Mouse (Mus musculus): ENCODE measurements around the gene Ube2t.

DNA sequence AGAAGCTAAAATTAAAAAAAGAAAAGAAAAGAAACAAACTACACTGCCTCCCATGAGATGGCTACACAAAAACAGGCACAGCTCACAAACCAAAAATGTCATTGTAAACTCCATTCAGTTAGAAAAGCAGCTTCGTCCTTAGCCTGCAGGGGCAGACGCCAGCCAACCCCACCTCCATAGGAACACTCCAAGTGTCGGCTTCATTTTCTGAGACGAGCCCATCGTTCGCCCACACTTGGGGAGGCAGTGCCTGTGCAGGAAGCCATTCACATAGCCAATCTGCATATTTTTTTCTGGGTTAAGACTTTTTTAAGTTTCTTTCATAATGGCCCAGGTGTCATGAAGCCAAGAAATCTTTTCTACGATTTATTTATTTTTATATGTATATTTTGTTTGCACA is 14.8 kb upstream of the Ube2t start:
- no peak for TF ChIP-seq CTCF (IDR thresholded peaks at IDR 0.05; ENCODE audit: insufficient read depth, low read depth, low read length)
- TF ChIP-seq POLR2A (IDR thresholded peaks at IDR 0.05; ENCODE audit: insufficient read depth, low read depth, low read length) = no peak

Measured in olfactory bulb, adult 2 months (tissue).